Mouse (Mus musculus) bone marrow, adult 2 months (tissue): ENCODE data around the gene Il17d.

Experiments used
- CTCF ChIP-seq: fragments of 200-500 bp; IDR thresholded peaks from 2 replicates; pipeline ENCODE4 v1.5.1; 2011; ENCODE audit warnings: low read length, control low read depth; ENCODE audit not compliant: control insufficient read depth, insufficient read depth
- POLR2A ChIP-seq: fragments of 200-500 bp; IDR thresholded peaks from 2 replicates; pipeline ENCODE4 v1.6.1; 2011; ENCODE audit warnings: low read depth, mild to moderate bottlenecking, control low read depth, low read length, borderline replicate concordance; ENCODE audit not compliant: control insufficient read depth

GRCm38 (mm10) chr14:57475057-57475456 is 49.5 kb upstream of the Il17d start:
- TF ChIP-seq POLR2A (no peak), CTCF (no peak)
